Mouse (Mus musculus) embryo, embryonic 11.5 days (tissue): ENCODE results near the gene Pik3ip1.
A peak's percentile ranks its signal among the peaks of the same experiment; 100 is the strongest.

ENCODE experiments used
- DNase-seq: peaks from one replicate; pipeline ENCODE4 v3.0.0-alpha.2; 2012; ENCODE audit warnings: low read depth, low spot score

Gene Pik3ip1

GRCm38 (mm10) chr11:3374293-3374645, 44.1 kb downstream of the Pik3ip1 start:
- DNase-seq, result peak; percentile 44

- peak; percentile 11 for DNase-seq
Observed at GRCm38 (mm10) chr11:3374741-3375140, 44.5 kb downstream of the Pik3ip1 start.

- DNase-seq, result no peak
Observed at GRCm38 (mm10) chr11:3379427-3379826, 49.2 kb downstream of the Pik3ip1 start.

- no peak for DNase-seq
Observed at GRCm38 (mm10) chr11:3381148-3381814, 51.1 kb downstream of the Pik3ip1 start.

- DNase-seq, result no peak
Observed at GRCm38 (mm10) chr11:3382602-3383594, 52.7 kb downstream of the Pik3ip1 start.

GRCm38 (mm10) chr11:3386941-3387368, 56.8 kb downstream of the Pik3ip1 start:
- peak; percentile 59 for DNase-seq

GRCm38 (mm10) chr11:3387482-3388196, 57.4 kb downstream of the Pik3ip1 start:
- no peak for DNase-seq

GRCm38 (mm10) chr11:3389996-3390395, 59.8 kb downstream of the Pik3ip1 start:
- no peak for DNase-seq

- DNase-seq, result no peak
Observed at GRCm38 (mm10) chr11:3390789-3391188, 60.6 kb downstream of the Pik3ip1 start.

- no peak for DNase-seq
Observed at GRCm38 (mm10) chr11:3392526-3392925, 62.3 kb downstream of the Pik3ip1 start.
